Mouse (Mus musculus): ENCODE measurements at regions not wholly inside any gene's neighbourhood (a gene's known extent, or its start where the extent isn't known, plus 50 kb on each side); places are given as distances from the start of the nearest gene placed in this dataset.

GRCm38 (mm10) chr6:70714239-70714638 is 77.8 kb downstream of the Rpia start:
- peak; percentile 10 for DNase-seq (ENCODE audit: low spot score)

- no peak for DNase-seq (ENCODE audit: low spot score)
Measured at GRCm38 (mm10) chr6:70713665-70714064, 78.4 kb downstream of the Rpia start.

- no peak for DNase-seq (ENCODE audit: low spot score)
Measured at GRCm38 (mm10) chr6:70713118-70713517, 78.9 kb downstream of the Rpia start.

- peak; percentile 7 for DNase-seq (ENCODE audit: low spot score)
Measured at GRCm38 (mm10) chr6:70709338-70710055, 82.5 kb downstream of the Rpia start.

GRCm38 (mm10) chr6:70695596-70695995 is 96.4 kb downstream of the Rpia start:
- no peak for DNase-seq (ENCODE audit: low spot score)

All from ovary, adult 18-20 months (tissue).